Mouse (Mus musculus) olfactory bulb, adult 2 months (tissue): Measurements from ENCODE around the gene Retnlb.

ENCODE experiments used
- CTCF ChIP-seq: fragments of 200-500 bp; IDR thresholded peaks from 2 replicates; pipeline ENCODE4 v1.5.1; 2012; ENCODE audit warnings: low read depth, mild to moderate bottlenecking, low read length, moderate library complexity; ENCODE audit not compliant: insufficient read depth
- POLR2A ChIP-seq: fragments of 200-500 bp; IDR thresholded peaks from 2 replicates; pipeline ENCODE4 v1.6.1; 2012; ENCODE audit warnings: mild to moderate bottlenecking, low read depth, low read length, moderate library complexity; ENCODE audit not compliant: insufficient read depth

- TF ChIP-seq CTCF (no peak), POLR2A (no peak)
Observed at GRCm38 (mm10) chr16:48832055-48832454, 15.4 kb downstream of the Retnlb start.
